Mouse (Mus musculus): ENCODE measurements around the gene Pop7. TPM values are rescaled to one million over a fixed set of nuclear protein-coding genes. Genes with fewer than 3 reads are reported as not detected.

Gene Pop7
- total RNA-seq, 2 experiments from 2014 or later, result 25.1 to 26.0 TPM

DNA sequence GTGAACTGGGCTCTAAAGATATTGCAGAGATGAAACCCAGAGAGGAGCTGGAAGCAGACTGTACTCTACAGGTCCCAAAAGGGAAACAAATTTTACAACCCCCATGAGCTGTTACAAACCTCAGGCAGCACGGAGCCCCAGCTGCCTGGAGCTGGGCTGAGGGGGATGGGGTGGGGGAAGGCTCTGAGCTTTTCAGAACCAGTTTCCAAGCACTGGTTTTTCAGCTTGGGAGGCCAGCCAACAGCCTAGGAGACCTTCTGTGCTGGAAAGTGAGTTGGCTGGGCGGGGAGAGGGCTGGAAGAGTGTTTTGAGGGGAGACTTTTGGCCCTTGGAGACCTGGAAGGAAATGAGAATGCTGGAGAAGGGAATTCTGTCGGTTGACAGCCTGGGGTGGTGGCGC lies 10.8 kb downstream of the Pop7 start:
- peak; percentile 67 for DNase-seq

DNA sequence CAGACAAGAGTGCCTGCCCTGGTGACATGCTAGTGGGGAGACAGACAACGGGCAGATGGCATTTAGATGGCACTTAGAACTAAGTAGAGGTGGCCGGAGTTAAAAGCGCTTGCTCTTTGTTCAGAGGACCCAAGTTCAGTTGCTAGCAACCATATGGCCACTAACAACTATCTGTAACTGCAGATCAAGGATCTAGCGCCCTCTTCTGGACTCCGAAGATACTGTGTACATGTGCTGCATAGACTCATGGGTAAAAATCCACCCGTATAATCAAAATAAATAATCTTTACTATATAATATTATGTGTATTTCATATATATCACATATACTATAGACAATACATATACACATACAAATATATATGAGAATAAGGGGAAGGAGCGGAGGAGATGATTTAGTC lies 14.7 kb downstream of the Pop7 start:
- no peak for DNase-seq

DNA sequence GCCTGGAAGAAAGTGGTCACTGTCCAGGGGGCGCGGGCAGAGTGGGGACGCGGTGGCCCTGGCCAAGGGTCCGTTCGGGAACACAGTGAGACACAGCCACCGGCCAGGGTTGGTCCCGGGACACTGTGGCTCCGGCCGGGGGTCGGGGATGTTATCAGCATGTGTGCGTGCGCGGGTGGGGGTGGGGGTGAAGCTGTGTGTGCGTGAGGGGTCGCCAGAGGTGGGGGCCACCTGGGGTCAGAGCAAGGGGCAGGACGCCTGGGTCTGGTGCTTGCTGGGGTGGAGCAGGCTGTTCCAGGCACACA lies 16.5 kb downstream of the Pop7 start:
- no peak for DNase-seq

DNA sequence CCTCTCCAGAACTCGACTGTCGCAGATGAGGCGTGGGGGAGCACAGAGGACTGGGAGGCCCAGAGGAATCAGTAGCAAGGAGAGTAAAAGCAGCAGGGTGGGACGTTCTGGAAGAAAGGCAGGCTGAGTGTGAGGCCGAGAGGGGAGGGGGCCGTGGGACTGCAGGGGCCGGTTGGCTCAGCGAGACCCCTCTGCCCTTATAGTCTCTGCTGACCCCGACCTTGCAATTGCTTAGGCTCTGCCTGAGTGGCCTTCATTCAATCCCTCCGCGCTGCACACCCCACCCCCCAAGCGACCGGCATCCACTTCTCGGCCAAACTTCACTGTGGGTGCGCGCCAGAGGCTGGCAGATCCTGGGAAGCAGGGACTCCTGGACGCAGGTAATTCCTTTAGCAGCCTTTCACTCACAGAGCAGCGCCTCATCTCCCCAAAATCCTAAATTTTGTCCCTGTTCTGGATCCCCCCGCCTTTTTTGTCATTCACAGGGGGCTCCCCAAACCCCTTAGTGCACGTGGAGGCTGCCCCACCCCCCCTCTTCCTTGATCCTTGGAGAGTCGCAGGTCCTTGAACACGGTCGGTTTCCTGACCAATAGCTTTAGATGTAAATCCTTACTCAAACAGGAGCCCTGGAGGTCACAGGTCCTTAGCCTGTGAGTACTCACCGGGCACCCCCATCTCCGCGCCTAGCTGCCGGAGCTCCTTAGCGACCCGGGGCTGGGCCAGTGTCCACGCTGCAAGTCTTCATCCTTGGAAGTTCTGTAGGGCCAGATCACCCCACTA lies 17.1 kb downstream of the Pop7 start:
- no peak for DNase-seq

DNA sequence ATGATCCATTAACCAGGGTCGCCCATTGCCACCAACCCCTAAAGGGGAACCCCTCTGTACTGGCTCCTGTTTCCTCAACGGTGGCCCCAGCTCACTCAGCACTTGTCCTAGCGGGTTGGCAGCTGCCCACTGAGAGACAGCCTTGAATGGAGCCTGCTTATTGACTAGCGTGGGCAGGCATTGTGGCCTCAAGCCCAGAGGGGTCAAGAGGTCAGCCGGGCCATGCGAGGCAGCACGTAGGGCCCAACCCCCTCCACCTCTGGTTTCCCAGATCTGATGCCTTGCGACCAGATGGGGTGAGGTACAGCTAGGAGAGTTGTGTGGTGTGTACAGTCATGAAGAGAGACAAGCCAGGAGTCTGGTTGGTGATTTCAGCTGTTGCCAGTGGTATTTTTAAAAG lies 20.4 kb downstream of the Pop7 start:
- DNase-seq, result no peak

DNA sequence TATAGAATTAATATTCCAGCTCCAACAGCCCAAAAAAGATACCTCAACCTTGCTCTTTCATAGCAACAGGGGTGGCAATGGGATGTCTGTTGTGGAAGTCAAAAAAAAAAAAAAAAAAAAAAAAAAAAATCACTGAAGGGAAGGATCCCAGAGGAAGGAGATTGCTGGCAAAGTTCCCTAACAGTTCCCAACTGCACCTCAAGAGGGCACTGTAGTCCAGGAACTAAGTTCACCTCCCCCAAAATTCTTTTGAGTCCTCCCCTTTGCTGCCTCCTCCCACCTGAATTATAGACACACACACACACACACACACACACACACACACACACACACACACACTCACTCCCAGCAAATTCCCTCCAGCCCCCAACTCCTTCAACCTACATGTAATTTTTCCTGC lies 21.2 kb downstream of the Pop7 start:
- DNase-seq, result peak; percentile 91

DNA sequence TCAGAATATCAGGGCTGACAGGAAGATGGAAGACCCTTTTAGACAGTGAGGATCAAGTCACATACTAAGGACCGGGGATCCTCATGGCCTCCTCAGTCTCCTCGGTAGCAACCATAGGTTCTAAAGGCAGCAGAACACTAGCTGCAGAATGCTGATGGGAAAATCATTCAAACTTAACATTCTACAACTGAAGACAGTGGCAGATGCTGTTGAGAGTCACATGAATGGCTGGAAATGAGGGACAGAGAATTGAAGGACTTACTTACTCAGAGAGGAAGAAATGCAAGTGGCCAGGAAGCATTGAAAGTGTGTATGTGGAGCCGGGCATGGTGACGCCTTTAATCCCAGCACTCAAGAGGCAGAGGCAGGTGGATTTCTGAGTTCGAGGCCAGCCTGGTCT lies 25.4 kb downstream of the Pop7 start, which contains the start of gene Zan:
Gene Zan, minus strand, starts transcription at position 101 of the 400 bp plus-strand sequence.
- no peak for DNase-seq

DNA sequence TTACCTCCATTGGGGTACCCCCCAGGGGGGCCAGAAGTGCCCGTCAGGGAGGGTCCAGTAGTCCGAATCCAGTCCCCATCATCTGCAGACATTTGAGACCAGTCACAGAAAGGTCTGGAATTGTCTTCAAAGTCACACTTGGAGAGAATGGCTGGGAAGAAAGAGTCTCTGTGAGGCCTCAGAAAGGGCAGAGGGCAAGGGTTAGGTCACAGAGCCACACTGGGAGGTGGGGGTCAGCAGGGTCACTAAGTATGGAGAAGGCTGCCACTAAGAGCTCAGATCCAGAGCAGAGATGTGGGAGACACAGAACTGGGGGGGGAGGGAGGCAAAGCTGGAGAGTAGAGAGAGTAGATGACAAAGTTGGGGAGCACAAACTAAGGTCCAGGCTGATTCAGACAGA lies 28.0 kb downstream of the Pop7 start:
- DNase-seq, result no peak

DNA sequence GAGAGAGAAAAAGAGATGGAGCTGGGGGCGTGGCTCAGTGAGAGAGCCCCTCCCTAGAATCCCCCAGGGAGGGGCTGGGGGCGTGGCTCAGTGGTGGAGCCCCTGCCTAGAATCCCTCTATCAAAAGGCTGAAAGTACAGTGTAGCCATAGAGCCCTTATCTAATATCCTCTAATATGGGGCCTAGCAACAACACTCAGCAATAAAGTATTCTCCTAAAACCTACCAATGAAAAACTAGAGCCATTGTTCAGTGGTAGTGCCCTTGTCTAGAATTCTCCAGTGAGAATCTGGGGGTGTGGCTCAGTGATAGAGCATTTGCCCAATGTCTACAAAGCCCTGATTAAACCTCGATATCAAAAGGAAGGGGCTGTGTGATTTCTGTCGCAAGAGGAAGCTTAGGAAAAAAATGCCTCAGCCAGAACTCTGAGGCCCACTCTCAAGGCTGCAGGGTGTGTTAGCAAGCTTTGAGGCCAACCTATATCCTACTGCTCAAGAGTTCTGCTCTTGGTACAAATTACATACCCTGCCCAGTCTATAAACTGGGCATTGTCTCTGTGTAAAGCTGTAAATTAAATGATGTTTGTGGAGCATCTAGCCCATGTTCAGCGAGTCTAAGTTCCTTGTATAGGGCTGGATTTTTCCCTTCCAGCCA lies 29.9 kb downstream of the Pop7 start:
- no peak for DNase-seq

DNA sequence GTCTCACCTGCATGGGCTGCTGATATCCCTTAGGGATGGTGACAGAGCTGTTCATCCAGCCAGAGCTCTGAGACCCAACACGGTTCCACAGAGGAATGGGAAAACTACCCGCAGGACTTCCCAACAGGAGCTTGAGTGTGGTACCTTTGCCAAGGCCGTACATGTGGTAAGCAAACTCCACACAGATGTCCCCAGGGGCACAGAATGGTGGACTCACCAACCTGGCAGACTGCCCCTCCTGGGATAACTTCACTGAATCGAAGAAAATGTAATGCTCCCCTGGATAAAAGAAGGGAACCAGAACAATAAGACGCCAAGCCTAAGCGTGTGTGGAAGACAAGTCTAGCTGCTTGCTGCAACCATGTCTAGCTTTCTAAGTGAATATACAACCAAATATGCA lies 35.4 kb downstream of the Pop7 start:
- no peak for DNase-seq

DNA sequence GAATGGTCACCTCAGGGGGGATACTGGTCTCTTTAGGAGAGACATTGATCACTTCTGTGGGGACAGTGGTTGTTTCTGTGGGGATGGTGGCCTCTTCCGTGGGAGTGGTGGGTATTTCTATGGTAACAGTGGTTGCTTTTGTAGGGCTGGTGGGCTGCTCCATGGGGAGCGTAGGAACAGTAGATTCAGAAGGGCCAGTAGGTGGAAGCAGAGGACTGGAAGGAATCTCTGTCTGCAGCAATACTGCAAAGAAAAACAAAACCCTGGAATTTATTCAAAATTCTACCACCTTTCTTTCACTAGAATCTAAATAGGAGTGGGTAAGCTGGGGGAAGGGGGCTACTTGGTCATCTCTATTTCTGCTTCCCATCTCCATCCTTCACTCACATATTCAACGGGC lies 37.3 kb downstream of the Pop7 start:
- no peak for DNase-seq

DNA sequence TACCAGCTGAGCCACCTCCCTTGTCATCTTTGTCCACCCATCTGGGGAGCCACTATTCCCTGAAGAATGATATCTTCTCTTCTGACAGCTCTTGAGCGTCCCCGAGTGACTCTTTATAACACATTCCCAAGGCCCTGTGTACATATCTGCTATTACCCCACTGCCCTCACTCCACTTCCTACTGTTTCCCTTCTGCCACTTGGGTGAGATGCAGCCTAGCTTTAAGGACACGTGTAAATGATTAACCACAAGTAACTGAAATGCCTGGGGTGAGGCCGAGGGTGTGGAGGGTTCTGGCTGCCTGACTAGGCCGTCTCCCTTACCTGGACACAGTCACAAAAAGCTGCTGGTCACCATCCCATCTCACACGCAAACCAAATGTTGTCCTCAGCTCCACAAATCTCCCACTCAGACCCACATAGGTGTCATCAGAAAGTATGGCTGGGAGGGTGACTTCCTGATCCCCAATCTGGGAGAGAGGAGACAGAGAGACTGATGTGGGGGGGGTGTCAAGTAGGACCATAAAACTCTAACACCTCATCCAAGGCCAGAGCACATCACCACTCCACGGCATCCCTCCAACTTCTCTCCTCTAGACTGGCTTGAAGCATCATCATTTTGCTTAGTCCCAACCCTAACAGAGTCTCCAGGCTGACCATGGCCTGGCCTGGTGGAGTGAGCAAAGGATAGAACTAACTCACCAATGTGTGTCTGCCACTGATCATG lies 46.3 kb downstream of the Pop7 start:
- DNase-seq, result no peak

DNA sequence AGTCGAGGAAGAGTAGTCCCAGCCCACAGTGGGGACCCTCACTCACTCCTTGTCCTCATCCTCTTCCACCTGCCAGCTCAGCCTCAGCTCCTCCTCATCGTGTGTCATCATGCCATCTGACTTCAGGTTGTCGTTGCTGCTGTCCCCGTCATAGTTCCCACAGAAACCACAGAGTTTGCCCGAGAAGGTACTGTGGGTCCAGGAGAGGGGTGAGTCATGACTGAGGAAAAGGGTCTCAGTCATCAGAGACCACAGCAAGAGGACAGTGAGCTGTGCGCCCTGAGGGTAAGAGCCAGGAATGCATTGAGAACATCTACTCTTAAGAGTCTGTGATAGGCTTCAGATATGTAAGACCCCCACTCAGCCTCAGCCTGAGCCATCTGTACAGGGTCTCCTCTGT lies 47.1 kb downstream of the Pop7 start:
- DNase-seq, result no peak

Small RNA genes within 50 kb of the gene (microRNA-seq; reads per million reads assigned to microRNA genes)
- gene Mir6418, result 1.2 to 1.7 reads per million in 2 experiments

Other genes with a start within 250 kb of the Pop7 start
- gene Ache, start 215.0 kb downstream of the Pop7 start, total RNA-seq (2021), result 1 to 10 TPM; 3.9 to 4.3 TPM
- gene Ufsp1, start 207.9 kb downstream of the Pop7 start, total RNA-seq (2021), result 1 to 10 TPM; 7.5 to 8.0 TPM
- gene Srrt, start 194.8 kb downstream of the Pop7 start, total RNA-seq (2021), result 100 to 1,000 TPM; 108 to 119 TPM
- 10 to 100 TPM; 32.5 to 36.0 TPM for gene Trip6, start 188.1 kb downstream of the Pop7 start, total RNA-seq (2021)
- gene Slc12a9, start 168.9 kb downstream of the Pop7 start, total RNA-seq (2021), result 1 to 10 TPM; 5.0 to 5.5 TPM
- 100 to 1,000 TPM; 102 to 108 TPM for gene Ephb4, start 152.4 kb downstream of the Pop7 start, total RNA-seq (2021)
- under 1 TPM; 0.05 to 0.07 TPM for gene Zan, start 25.5 kb downstream of the Pop7 start, total RNA-seq (2021)
- 10 to 100 TPM; 30.5 to 32.4 TPM for gene Gigyf1, start 16.0 kb upstream of the Pop7 start, total RNA-seq (2021)
- gene Epo, start 30.7 kb upstream of the Pop7 start, total RNA-seq (2021), result not detected
- 100 to 1,000 TPM; 560 to 578 TPM for gene Gnb2, start 31.0 kb upstream of the Pop7 start, total RNA-seq (2021)
- not detected for gene Actl6b, start 51.0 kb upstream of the Pop7 start, total RNA-seq (2021)
- gene Tfr2, start 67.3 kb upstream of the Pop7 start, total RNA-seq (2021), result under 1 TPM in 1 of 2 experiments, not detected in 1; 0.10 TPM
- 10 to 100 TPM; 25.2 to 28.8 TPM for gene Mospd3, start 98.5 kb upstream of the Pop7 start, total RNA-seq (2021)
- 100 to 1,000 TPM; 133 to 137 TPM for gene Pcolce, start 111.3 kb upstream of the Pop7 start, total RNA-seq (2021)
- under 1 TPM; 0.21 to 0.25 TPM for gene Fbxo24, start 126.5 kb upstream of the Pop7 start, total RNA-seq (2021)
- 10 to 100 TPM; 19.2 to 21.6 TPM for gene Lrch4, start 126.6 kb upstream of the Pop7 start, total RNA-seq (2021)
- 1 to 10 TPM; 4.8 to 6.6 TPM for gene Gm20605, start 126.7 kb upstream of the Pop7 start, total RNA-seq (2021)
- gene Sap25, start 138.8 kb upstream of the Pop7 start, total RNA-seq (2021), result 1 to 10 TPM; 1.8 to 2.2 TPM
- not detected for gene Irs3, start 143.2 kb upstream of the Pop7 start, total RNA-seq (2021)
- 10 to 100 TPM; 21.7 to 23.1 TPM for gene Agfg2, start 182.2 kb upstream of the Pop7 start, total RNA-seq (2021)
- 1 to 10 TPM; 3.1 to 3.3 TPM for gene Nyap1, start 239.1 kb upstream of the Pop7 start, total RNA-seq (2021)
- 100 to 1,000 TPM; 230 to 231 TPM for gene Tsc22d4, start 243.2 kb upstream of the Pop7 start, total RNA-seq (2021)

Measured in heart, postnatal 4 days (tissue).